Mouse (Mus musculus): ENCODE measurements around the gene Bpifa5.
"Not testable (repeated sequence)": the region's sequence is repeated elsewhere in the genome, so short reads cannot be mapped to it uniquely, and the experiment has no call there.

Gene Bpifa5

DNA sequence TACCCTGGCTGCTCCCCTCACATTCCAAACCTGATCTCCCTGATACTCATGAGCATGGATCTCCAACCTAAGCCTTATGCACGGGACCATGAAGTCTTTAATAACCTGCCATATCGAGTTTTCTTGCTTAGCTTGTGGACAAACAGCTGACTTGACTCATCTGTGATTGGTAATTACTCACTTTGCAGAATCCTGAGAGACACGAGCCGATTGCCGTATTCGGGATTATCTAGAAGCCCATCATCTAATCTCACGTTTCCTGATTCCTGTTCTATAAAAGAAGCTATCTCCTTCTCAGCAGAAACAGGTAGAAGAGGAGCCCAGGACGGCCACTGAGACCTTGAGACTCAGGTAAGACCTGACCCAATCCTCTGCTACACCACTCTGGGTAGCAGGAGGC is at the start of gene Bpifa5:
TSS of gene Bpifa5 (plus strand) at position 301 of the 400 bp plus-strand sequence.
- no peak for DNase-seq (ENCODE audit: low spot score in 2 of 2)

DNA sequence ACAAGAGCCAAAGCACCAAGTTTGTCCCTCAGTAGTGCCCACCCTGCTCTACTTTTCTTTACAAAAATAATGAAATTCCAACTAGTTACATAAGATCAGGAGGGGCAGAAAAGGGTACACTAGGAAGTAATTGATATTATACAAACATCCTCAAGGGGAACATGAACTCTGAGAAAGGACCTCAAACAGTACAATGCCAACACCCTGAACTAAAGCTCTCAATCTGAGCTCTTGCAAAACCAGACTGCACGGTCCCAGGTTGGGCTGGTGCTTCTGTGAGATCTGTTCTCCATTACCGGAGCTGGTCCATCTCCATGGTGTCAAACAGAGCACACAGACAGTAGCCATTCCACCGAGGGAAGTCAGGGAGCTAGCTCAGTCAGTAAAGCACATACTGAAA is 45.0 kb upstream of the Bpifa5 start:
- DNase-seq (ENCODE audit: low spot score in 2 of 2) = no peak

DNA sequence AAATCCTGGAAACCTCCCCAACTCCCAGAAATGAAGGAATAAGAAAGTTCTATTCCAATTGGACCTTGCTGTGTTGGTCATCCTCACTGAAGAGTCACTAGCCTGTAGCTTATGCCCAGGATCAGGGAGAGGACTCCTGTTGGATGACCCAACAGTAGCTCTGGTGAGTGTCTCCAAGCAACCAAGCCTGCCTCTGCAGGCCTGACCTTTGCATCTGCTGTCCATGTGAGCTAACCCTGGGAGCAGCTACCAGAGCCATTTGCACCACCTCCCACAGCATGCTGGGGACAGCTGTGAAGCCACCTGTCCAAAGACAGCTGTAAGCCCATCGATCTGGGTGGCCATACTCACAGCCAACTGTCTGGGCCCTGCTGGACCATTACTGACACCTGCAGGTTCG is 32.3 kb upstream of the Bpifa5 start, which contains the start of gene Bpifa3:
TSS of gene Bpifa3 (plus strand) at position 217 of the 400 bp plus-strand sequence.
- no peak for DNase-seq (ENCODE audit: low spot score in 2 of 2)

DNA sequence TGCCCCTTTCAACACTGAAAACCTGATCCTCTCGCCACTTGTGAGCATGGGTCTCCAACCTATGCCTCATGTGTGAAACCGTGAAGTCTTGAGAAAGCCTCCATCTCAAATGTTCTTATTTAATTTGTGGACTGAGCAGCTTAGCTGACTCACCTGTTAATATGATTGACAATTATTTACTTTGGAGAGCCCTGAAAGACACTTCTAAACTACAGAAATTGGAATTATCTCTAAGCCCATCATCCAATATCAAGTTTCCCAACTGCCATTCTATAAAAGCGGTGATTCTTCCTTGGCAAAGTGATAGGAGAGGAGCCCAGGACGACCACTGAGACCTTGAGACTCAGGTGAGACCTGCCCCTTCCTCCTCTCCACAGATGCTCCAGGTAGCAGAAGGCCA is 19.8 kb upstream of the Bpifa5 start, which contains the start of gene Bpifa1:
TSS of gene Bpifa1 (plus strand) at position 301 of the 400 bp plus-strand sequence.
- no peak for DNase-seq (ENCODE audit: low spot score in 2 of 2)

DNA sequence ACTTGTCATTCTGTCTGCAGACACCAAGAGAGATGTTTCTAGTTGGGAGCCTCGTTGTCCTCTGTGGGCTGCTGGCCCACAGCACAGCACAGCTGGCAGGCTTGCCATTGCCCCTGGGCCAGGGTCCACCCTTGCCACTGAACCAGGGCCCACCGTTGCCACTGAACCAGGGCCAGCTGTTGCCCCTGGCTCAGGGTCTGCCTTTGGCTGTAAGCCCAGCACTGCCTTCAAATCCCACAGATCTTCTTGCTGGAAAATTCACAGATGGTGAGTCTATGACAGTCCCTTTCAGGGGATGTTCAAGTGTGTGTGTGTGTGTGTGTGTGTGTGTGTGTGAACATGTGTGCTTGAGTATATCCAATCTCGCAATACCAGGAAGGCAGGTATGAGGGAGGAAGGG is 18.7 kb upstream of the Bpifa5 start:
- no peak for DNase-seq (ENCODE audit: low spot score in 2 of 2)

DNA sequence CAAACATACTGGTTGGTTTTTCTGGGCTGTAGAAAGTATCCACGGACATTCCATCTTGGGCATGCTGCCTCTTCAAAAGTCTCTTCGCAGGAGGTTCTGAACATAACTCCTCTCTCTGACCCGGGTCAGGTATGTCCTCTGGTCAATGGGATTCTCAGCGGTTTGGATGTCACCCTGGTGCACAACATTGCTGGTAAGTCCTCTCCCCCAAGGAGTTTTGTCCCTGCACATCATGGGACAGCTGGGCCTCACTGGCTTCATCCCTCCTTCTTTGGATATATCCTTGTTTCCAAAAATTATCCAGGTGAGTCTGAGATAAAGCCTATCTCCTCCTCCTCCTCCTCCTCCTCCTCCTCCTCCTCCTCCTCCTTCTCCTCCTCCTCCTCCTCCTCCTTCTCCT is 14.9 kb upstream of the Bpifa5 start:
- no peak for DNase-seq (ENCODE audit: low spot score in 2 of 2)

DNA sequence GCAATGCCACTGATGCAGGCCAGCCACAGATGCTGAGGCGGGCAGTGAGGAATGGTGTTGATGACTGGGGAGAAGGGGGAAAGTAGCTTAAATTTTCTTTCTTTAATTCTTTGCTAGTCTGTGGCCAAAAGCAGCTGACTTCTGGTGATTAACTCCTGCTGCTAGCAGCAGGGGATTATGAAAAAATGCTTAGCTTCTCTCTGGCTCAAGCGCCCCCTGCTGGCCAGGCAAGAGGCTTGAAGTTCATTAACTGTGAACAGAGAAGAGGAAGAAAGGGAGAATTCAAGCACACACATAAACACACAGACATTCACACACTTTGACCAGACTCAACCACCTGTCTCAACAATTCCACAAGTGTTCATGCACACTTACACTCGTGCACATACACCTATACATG is 4.0 kb upstream of the Bpifa5 start:
- no peak for DNase-seq (ENCODE audit: low spot score in 2 of 2)

DNA sequence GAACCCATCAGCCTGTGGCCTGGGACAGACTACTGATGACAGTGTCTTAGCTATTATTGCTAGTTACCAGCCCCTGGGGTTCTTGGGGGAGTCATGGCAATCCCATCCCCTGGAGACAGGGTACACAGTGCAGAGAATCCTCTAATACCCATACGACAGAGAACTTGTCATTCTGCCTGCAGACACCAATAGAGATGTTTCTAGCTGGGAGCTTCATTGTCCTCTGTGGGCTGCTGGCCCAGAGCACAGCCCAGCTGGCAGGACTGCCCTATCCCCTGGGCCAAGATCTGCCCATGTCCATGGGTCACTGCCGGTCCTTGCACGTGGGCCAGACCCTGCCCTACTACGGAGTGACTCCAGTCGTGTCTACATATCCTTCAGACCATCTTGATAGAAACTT is 899 bp downstream of the Bpifa5 start:
- no peak for DNase-seq (ENCODE audit: low spot score in 2 of 2)

DNA sequence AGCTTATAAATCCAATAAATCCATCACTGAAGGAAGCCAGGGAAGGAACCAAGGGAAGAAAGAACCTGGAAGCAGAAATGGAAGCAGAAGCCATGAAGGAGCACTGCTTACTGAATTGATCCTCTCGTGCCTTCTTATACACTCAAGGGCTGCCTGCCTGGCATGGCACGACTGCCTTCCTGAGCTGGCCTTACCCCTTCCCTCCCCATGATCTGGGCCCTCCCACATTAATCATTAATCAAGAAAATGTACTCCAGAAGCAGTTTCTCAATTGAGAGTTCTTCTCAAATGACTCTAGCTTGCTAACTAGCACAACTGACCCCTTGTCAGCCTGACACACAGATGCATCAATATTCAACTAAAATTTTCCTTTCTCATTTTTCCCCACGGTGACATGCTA is 6.8 kb downstream of the Bpifa5 start:
- DNase-seq (ENCODE audit: low spot score in 2 of 2) = no peak

DNA sequence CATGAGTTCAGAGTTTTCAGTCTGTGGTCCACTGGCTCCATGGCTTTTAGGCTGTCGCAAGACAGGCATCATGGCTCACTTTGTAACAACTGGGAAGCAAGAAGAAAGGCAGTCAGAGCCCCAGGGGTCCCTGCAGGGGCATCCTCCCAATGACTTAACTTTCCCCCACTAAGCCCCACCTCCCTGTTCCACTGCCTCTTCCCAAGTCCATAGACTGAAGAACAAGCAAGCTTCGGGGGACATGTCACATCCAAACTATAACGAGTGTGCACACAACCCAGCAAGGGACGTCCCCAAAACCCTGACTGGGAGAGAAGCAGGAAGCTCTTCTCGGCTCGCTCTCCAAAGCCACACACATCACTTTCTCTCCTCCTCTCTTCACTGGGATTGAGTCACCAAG is 9.2 kb downstream of the Bpifa5 start:
- DNase-seq (ENCODE audit: low spot score in 2 of 2) = no peak

DNA sequence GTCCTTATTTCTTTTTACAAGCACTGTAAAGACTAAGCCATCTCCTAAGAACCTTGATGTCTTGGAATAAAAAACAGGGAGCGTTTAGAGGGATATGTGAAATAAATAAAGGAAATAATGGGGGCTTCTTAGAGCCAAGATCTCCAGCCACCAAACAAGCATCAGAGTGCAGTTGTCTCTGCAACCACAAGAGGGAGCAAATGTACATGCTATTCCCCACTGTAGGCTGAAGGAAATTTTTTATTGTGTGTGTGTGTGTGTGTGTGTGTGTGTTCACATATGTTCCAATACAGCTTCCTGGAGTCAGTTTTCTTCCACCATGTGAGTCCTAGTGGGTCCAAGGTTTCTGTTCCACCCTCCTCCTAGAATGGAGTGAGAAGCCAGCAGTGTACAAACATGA is 10.9 kb downstream of the Bpifa5 start:
- DNase-seq (ENCODE audit: low spot score in 2 of 2) = no peak

DNA sequence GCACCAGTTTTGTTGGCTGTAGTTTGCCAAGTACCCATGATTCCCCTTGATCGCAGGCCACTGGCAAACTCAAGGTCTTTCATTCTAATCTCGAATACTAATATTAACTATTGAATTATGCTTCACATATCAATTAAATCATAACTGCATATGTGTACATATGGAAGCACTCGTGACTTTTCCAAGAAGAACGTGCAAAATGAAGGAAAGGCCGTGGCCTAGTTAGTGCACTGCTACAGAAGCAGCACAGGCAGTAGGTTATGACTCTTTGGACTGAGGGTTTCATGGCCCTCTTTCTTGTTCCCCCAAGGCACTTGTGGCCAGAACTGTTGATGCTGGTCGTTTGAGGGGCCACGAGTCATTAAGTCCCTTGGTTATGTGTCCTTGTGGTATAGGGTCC is 19.5 kb downstream of the Bpifa5 start:
- not testable (repeated sequence) for DNase-seq (ENCODE audit: low spot score in 2 of 2)

DNA sequence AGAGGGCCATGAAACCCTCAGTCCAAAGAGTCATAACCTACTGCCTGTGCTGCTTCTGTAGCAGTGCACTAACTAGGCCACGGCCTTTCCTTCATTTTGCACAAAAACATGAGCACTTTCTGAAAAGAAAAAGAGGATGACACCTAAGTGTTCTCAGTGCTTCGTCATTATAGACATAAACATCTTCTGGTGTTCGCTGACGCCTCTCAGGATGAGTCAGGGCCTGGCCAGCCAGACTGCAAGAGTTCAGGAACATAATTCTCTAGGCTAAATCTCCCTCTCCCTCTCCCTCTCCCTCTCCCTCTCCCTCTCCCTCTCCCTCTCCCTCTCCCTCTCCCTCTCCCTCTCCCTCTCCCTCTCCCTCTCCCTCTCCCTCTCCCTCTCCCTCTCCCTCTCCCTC is 20.7 kb downstream of the Bpifa5 start:
- DNase-seq (ENCODE audit: low spot score in 2 of 2) = not testable (repeated sequence)

DNA sequence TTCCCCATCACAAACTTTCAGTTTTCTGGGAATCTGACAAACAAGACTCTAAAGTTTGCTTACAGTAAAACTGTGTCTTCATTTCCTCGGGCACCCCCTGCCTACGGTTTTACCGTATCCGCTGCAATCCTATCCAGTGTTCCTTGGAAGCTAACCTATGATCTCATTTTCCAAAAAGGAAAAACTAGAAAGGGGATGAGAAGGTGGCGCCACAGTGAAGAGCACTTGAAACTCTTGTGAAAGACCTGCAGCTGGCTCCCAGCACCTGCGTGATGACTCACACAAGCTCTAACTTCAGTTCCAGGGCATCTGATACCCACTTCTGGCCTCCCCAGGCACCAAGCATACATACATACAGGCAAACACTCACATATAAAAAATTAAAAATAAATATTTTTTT is 22.9 kb downstream of the Bpifa5 start:
- no peak for DNase-seq (ENCODE audit: low spot score in 2 of 2)

DNA sequence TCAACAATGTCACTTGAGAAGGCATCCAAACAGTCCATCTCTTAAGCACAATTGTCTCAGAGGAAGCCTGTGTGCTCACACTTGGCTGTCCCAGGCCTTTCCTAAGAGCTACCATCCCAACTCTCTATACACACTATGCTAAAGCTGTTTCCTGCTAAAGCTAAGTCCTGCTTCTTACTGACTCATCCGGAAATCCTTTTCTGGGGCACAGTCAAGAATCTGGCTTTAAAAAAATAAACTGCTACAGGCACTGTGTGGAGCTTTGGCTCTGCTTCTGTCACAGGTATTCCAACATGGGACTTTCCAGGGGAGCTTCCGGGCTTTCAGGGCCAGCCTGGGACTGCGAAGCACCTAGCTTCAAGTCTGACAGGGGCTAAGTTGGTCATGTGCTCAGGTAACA is 23.3 kb downstream of the Bpifa5 start:
- DNase-seq (ENCODE audit: low spot score in 2 of 2) = no peak

DNA sequence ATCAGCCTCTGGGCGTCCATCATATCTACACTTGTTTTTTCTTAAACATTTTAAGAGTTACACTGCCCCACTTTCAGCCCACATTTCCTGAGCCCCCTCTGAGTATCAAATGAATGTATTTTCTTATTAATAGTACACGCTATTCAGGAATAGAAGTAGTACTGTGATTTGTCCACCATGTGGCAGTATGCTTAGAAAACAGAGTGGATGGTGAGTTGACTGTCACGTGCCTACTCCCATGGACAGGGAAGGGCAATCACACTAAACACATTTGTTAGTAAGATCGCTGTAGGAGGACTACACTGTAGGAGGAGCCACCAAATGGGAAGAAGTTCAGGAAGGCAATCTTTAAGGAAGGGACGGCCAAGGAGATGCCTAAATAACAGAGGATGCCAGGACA is 25.1 kb downstream of the Bpifa5 start:
- DNase-seq (ENCODE audit: low spot score in 2 of 2) = no peak

DNA sequence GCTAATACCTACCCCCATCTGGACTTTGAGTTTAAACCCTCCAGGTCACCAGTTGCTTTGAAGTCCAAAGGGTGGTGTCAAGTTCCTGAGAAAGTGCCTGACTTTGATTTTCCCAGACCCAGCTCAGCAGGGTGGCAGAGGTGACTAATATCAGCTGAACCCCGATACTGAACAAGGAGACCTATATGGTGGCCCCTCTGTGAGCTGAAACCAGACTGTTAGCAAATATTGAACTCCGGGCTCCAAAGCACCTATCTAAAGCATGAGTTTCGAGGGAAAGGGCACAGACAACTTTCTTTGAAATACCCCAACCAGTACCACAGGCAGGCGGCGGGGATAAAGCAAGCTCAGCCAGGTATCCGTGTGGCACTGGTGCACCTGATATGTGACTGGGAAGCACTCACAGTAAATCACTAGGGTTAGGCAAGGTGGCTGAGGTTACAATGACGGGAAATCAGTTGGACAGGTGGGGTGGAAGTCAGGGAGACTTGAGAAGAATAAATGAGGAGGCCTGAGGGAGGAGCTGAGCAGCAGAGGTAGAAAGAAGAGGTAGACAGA is 27.5 kb downstream of the Bpifa5 start:
- no peak for DNase-seq (ENCODE audit: low spot score in 2 of 2)

DNA sequence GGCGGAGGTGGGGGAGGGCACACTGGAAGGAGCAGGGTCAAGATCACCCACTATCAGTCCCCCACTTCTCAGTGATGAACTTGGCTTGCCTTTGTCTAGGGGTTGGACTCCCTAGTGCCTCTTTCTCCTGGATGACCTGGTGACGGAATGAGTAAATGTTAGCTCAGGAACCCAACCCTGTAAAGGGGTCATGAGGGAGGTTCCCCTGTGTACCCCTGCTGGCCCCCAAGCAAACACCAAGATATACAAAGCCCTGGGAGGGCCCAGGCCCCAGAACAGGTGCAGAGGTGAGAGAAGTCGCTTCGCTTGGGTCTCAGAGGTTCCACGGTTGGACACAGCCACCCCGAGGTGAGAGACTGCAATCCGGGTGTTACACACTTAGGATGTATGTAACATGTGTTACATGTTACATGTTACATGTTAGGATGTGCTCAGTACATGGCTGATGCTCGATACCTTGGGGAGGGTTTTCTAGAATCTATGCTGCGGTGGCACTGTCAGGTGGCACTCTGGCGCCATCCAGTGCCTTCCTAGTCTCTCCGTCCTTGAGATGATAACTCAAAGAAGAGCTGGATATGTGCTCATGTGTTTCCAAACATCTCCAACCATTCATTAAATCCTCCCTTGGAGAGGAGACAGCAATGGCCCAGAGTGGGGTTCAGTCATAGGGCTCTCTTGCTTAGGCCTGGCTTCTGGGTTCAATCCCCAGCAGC is 28.3 kb downstream of the Bpifa5 start, which contains the start of gene Bpifb1:
TSS of gene Bpifb1 (plus strand) at position 273 of the 713 bp plus-strand sequence.
- DNase-seq (ENCODE audit: low spot score in 2 of 2) = no peak

DNA sequence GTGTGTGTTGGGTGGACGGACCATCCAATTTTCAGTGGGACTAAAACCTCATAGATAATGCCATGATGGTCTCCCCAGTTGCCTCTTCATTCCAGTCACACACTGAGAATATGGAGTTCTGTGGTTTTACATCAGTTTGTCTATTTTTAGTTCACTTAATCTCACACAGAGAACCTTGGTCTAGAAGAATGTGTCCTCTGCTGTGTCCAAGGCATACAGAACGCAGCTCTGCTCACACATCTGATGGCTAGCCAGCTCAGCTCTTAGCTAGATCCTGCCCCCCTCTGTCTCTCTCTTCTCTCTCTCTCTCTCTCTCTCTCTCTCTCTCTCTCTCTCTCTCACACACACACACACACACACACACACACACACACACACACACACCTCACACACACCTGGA is 29.7 kb downstream of the Bpifa5 start:
- DNase-seq (ENCODE audit: low spot score in 2 of 2) = no peak

DNA sequence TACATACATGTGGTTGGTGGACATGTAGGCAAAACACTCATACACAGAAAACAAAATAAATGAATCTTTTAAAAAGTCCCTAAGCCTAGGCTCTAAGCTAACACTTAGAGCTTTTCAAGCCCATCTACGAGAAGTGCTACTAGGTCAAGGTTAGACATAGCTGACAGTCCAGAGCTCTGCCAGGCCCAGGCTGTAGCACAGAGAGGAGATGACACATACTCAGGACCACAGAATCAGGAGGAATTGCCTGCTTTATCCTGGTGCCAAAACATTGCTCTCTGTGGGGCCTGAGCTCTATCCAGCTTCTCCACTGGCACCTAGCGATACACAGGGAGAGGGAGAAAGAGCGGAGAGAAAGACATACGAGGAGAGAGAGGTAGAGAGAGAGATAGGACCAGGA is 30.7 kb downstream of the Bpifa5 start:
- DNase-seq (ENCODE audit: low spot score in 2 of 2) = no peak

DNA sequence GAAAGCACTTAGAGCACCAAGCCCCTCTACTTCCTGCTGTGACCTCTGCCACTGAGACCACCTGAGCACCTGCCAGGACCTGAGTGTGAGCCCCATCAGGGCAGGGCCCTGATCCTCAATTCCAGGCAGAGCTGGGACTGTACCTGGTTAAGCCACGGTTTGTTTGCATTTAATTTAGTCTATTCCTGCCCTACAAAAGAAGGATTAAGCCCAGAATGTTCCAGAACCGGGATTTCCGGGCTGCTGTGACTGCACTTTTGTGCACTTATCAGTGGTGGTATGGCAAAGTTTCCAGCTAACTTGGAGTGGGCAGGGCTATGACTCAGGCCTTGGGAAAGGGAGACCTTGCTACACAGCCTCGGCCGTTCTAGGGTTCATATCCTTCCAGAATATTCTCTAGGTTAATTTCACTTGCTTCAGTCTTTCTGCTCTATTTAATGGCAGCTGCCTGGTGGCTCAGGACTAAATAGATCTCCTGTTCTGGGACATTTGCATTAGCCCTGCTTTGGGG is 31.6 kb downstream of the Bpifa5 start:
- DNase-seq (ENCODE audit: low spot score in 2 of 2) = no peak

DNA sequence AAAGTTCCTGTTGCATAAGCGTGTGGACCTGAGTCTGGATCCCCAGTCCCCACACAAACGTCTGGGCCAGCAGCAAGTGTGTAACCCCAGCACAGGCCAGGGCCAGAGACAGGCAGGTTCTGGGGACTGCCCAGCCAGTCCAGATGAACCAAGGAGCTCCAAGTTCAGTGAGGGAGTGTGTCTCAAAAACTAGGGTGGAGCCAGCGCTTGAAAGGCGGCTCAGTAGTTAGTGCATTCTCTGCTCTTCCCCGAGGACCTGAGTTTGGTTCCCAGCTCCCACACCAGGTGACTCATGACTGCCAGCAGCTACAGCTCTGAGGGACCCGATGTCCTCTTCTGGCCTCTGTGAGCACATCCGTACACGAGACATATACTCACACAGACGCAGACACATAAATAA is 34.6 kb downstream of the Bpifa5 start:
- DNase-seq (ENCODE audit: low spot score in 2 of 2) = no peak

DNA sequence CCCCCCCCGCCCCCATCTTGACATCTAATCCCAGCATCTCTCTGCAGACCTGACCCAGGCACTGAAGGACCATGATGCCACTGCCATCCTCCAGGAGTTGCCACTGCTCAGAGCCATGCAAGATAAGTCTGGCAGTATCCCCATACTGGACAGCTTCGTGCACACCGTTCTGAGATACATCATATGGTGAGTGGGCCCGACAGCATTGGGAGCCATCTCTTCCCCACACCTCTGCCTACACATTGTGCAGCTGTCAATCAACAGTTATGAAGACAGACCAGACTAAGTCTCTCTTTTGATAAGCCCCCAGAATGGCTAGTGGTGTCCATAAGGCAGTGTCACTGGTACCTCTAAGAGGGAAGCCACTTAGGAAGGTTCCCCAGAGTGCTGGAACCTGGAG is 42.2 kb downstream of the Bpifa5 start:
- DNase-seq (ENCODE audit: low spot score in 2 of 2) = no peak

Data from urinary bladder, postnatal 36 days (tissue).